Mouse (Mus musculus) spleen, postnatal 14 days (tissue): Measurements from ENCODE around the gene Bbs10.

Source experiments
- DNase-seq, 2 experiments: peaks; one replicate each; pipeline ENCODE4 v3.0.0; 2021 to 2022; ENCODE audit warnings: low spot score in 2 of 2

Gene Bbs10

GRCm38 (mm10) chr10:111298140-111299098 is at the start of gene Bbs10:
Bbs10 (plus strand) TSS chr10:111298679.
- peak; percentile 79 to 86 for DNase-seq

GRCm38 (mm10) chr10:111250192-111250591 is 48.3 kb upstream of the Bbs10 start:
- DNase-seq, result no peak

GRCm38 (mm10) chr10:111251666-111252065 is 46.8 kb upstream of the Bbs10 start:
- DNase-seq, result no peak

- no peak for DNase-seq
Measured at GRCm38 (mm10) chr10:111255228-111255627, 43.3 kb upstream of the Bbs10 start.

- DNase-seq, result no peak
Measured at GRCm38 (mm10) chr10:111256156-111256555, 42.3 kb upstream of the Bbs10 start.

- DNase-seq, result no peak
Measured at GRCm38 (mm10) chr10:111257358-111257757, 41.1 kb upstream of the Bbs10 start.

GRCm38 (mm10) chr10:111258256-111258655 is 40.2 kb upstream of the Bbs10 start:
- no peak for DNase-seq

GRCm38 (mm10) chr10:111271687-111272086 is 26.8 kb upstream of the Bbs10 start:
- DNase-seq, result no peak

GRCm38 (mm10) chr10:111272905-111273304 is 25.6 kb upstream of the Bbs10 start:
- DNase-seq, result no peak

- DNase-seq, result no peak
Measured at GRCm38 (mm10) chr10:111273463-111274088, 24.9 kb upstream of the Bbs10 start.

- no peak for DNase-seq
Measured at GRCm38 (mm10) chr10:111275822-111276221, 22.7 kb upstream of the Bbs10 start.

GRCm38 (mm10) chr10:111297631-111298030 is 848 bp upstream of the Bbs10 start:
- DNase-seq, result no peak

GRCm38 (mm10) chr10:111299591-111299990 is 1.1 kb downstream of the Bbs10 start:
- DNase-seq, result no peak

- no peak for DNase-seq
Measured at GRCm38 (mm10) chr10:111301041-111301440, 2.6 kb downstream of the Bbs10 start.

- no peak for DNase-seq
Measured at GRCm38 (mm10) chr10:111302486-111302885, 4.0 kb downstream of the Bbs10 start.

- no peak for DNase-seq
Measured at GRCm38 (mm10) chr10:111308850-111309501, 10.5 kb downstream of the Bbs10 start.

- no peak for DNase-seq
Measured at GRCm38 (mm10) chr10:111313282-111313681, 14.8 kb downstream of the Bbs10 start.

GRCm38 (mm10) chr10:111314636-111315395 is 16.3 kb downstream of the Bbs10 start:
- no peak for DNase-seq

- no peak for DNase-seq
Measured at GRCm38 (mm10) chr10:111315940-111316339, 17.5 kb downstream of the Bbs10 start.

- no peak for DNase-seq
Measured at GRCm38 (mm10) chr10:111318021-111318420, 19.5 kb downstream of the Bbs10 start.

GRCm38 (mm10) chr10:111318805-111319500 is 20.5 kb downstream of the Bbs10 start:
- DNase-seq, result no peak
